Mouse (Mus musculus): ENCODE measurements around the gene Atat1.

Gene Atat1

DNA sequence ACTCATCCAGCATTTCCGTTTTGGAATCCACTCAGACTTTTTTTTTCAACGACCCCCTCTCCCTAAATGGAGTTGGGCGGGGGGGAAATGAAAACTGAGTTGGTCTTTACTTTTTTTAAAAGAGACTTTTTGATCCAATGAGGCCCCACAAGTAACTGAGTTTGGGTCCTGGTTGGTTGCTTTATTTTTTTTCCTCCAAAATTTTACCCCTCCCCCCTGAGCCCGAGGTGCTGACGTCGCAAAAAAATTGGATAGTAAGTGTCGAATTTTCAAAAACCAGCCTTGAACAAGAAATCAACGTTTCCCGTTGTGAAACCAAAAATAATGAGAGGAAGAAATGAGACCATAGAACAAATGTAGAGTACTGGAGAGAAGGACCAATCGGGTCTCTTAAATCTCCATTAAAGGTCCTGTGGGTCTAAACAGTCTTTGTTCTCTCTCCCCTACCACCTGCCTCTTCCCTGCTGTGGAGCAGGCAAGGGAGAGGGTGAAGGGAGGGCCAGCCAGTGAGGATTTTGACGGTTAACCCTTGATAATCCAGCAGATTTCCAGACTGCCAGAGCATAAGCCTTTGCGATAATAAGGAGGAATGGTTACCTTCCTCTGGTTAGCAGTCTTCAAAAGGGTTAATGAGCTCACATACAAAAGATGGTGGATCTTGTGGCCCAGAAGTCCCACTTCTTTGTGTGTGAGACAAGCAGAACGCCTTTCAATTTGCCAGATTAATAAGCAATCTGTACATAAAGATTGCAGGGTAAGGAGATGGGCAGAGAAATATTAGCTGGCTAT, 7.8 kb upstream of the Atat1 start:
- peak; percentile 94 for DNase-seq (ENCODE audit: low read depth, low spot score)

DNA sequence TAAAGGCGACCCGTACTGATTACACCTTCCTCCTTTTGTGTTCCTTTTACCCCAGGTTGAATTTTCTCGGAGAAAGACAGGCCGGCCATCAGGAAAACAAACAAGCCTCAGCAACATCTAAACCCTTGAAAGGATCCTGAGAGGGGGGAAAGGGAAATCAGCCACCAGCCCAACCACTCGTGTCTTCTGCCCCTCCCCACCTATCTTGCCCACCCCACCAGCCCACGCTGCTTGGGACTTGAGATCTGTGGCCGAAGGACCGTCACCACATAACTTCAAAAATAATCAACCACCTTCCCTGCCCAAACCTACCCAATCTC, 7.2 kb upstream of the Atat1 start:
- DNase-seq (ENCODE audit: low read depth, low spot score), result peak; percentile 48

DNA sequence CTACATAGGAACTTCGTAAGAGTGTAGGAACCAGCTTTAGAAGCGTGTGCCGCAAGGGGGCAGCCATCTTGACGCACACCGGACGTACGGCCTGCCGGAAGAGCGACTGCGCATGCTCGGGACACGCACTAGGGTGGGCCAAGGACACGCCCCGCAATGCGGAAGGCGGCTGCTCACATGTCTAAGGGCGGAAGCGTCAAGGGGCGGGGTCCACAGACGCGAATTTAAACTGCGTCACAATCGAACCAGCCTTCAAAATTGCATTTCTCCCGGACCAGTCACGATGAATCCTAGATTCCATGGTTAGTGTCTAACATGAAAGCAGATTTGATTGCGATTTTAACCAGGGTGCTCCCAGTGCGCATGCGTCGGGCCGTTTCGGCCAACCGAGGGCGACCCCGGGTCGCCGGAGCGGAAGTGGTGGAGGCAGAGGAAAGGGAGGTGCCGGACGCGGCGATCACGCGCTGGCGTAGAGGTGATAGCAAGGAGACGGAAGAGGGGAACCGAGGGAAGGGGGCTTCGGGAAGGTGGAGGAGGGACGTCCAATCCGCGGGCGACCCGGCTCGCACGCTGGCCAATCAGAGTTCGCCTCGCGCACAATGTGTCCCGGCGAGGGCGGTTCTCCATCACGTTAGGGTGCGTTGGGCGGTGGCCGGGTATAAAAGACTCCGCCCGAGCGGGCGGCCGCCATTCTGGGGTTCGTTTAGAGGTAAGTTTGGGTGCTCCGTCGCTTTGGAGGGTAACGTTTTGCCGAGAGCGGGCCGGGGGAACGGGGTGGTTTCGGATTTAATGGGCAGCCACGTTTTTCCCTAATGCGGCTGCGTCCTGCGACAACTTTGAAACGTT, 6.6 kb upstream of the Atat1 start, which contains the start of the genes Mrps18b and Ppp1r10:
TSS of gene Mrps18b (minus strand) at position 93 of the 846 bp plus-strand sequence.
TSS of gene Ppp1r10 (plus strand) at position 138 of the 846 bp plus-strand sequence.
- peak; percentile 100 for DNase-seq (ENCODE audit: low read depth, low spot score)

DNA sequence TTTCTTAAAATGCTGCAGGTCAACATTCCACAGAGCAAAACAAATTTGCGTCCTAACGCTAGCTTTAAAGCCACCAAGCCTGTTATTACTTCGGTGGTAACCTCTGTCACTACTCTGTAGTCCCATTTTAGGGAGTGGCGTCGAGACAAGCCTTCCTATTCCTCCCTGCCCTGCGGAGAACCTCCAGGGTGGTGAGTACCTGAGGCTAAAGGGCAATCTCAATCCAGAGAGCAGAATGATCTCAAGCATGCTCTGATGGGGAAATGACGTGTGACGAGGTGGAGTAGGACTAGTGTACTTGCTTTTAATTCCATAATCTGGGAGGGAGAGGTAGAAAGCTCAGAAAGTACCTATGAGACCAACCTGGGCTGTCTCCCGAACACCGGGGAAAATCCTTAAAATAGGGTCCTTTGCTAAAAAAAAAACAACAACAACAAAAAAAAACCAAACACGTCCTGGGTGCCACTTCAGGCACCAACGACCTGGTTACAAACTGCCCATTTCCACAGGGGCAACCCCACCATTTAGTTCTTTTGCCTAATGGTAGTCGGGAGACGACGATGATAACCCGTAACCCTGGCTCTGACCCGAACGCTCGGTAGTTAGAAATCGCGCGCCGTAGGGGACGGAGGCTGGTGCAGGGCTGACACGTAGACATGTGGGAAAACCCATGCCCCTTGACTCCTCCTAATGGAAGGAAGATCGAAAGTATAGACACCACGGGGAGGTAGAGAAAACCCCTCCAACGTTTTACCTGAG, 5.8 kb upstream of the Atat1 start:
- peak; percentile 35 for DNase-seq (ENCODE audit: low read depth, low spot score)

DNA sequence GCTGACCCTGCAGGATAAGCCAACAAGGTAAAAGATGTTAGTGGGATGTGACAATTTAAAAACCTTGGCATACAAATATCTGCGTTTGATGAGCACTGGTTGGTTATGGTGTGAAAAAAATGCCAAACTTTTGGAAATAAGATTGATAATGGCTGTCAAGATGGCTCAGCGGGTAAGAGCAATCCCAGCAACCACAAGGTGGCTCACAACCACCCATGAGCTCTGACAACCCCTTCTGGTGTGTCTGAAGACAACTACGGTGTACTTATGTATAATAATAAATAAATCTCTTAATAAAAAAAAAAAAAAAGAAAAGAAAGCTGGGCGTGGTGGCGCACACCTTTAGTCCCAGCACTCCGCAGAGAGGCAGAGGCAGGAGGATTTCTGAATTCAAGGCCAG, 5.1 kb upstream of the Atat1 start:
- no peak for DNase-seq (ENCODE audit: low read depth, low spot score)

DNA sequence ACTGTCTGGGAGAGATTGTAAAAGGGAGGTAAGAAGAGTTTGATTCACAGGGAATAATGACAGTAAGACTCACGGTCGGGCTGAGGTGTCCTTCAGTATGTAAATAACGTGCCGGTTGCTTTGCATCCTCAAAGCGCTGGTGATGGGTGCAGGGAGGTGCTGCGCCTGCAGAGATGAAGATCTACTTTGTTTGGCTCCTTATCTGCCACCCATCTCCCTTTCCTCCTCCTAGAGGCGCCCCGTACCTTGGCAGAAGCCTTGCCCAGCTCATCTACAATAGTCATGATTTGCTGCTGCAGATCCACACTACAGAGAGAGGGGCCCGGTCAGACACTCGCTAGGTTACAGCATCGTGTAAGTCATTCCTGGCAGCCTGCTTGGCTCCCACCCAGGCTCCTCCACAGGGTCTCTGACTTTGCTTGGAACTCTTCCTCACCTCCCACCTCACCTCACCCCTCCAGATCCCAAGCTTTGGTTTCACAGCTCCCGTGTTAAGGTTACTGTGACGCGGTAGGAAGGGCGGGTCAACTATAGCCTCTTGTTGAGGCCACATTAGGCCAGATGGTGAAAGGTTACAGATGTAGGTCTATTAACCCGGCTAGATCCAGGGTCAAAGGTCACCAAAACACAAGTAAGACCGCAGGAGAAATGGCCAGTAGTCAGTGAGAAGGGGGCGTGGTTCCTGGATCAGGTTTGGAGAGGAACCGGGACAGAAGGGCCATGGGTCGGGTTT, 523 bp downstream of the Atat1 start:
- DNase-seq (ENCODE audit: low read depth, low spot score), result no peak

DNA sequence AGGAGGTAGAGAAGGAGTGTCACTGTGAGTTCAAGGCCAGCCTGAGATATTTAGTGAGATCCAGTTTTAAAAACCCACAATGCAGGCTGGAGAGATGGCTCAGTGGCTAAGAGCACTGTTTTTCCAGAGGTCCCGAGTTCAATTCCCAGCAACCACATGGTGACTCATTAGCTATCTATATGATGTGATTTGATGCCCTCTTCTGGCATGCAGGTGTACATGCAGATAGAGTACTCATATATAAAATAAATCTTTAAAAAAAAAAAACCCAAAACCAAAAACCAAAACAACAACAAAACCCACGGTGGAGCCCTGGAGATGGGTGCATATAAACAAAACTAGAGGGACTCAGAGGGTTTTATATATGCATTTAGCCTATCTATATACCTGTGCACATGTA, 2.3 kb downstream of the Atat1 start:
- no peak for DNase-seq (ENCODE audit: low read depth, low spot score)

DNA sequence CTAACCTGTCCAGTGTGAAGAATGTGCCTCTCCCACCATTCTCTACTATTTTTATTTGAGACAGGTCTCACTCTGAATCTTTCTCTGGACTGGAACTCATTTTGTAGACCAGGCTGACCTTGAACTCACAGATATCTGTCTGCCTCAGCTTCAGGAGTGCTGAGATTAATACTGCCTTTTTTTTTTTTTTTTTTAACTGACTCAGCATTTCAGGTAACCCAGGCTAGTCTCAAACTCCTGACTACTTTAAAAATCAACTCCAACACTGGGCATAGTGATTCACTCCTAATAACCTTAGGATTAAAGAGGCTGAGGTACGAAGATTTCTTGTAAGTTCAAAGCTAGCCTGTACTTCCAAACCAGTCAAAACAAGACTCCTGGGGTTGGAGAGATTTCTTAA, 4.3 kb downstream of the Atat1 start:
- DNase-seq (ENCODE audit: low read depth, low spot score), result no peak

DNA sequence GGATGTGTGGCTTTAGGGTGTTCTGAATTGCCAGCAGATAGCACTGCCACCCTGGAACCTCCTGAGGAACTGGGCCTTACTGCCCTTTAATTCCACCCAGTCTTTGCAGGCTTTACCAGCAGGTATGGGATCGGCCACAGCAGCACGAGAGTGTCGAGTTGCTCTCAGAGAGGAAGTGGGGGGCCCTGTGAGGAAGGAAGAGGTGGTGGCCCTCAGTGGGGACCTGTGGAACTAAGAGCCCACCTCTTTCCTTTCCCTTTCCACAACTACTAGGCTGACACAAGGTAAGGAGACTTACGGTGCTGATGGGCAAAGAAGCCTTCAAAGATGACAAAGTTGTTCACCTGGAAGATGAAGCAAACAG, 5.9 kb downstream of the Atat1 start:
- DNase-seq (ENCODE audit: low read depth, low spot score), result no peak

DNA sequence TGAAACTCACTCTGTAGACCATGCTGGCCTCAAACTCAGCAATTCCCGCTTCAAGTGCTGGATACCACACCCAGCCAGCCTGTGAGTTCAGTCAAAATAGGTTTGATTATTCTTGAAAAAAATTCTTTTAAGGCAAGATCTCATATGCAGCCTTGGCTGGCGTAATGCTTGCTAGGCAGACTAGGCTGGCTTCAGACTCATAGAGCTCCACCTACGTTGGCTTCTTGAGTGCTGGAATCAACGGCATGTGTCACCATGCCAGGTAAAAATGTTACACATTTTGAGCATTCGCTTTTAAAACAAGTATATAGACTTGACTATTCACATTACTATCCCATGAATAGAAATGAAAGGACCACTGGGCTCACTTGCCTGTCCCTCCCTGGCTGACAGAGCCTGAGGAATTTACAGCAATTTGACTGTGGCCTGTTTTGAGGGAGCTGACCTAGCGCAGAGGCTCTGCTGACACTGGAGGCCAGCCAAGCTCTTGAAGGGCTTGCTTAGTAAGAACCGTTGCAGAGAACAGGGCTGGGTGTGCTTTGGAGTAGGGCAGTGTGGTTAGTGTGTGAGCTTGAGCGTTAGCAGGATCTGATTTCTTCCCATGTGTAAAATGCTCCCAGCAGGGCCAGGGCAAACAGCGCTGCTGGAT, 6.4 kb downstream of the Atat1 start:
- DNase-seq (ENCODE audit: low read depth, low spot score), result peak; percentile 53

DNA sequence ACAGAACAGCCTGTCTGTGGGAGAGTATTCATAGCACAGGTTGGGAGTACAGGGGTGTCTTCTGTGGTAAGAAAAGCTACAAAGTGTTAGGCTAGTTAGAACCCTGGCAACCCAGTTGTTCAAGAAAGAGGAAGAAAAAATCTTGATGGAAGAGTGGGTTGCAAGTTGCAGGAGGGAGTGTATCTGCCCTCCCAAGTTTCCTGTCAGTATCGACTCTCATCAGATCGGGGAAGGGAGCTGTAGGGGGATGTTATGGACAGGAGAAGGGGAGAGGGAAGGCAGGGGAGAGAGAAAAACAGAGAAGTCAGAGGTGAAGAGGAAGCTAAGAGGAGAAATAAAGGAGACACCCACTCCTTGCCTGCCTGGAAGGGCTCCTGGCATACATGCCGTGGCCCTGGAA, 9.2 kb downstream of the Atat1 start:
- DNase-seq (ENCODE audit: low read depth, low spot score), result peak; percentile 35

DNA sequence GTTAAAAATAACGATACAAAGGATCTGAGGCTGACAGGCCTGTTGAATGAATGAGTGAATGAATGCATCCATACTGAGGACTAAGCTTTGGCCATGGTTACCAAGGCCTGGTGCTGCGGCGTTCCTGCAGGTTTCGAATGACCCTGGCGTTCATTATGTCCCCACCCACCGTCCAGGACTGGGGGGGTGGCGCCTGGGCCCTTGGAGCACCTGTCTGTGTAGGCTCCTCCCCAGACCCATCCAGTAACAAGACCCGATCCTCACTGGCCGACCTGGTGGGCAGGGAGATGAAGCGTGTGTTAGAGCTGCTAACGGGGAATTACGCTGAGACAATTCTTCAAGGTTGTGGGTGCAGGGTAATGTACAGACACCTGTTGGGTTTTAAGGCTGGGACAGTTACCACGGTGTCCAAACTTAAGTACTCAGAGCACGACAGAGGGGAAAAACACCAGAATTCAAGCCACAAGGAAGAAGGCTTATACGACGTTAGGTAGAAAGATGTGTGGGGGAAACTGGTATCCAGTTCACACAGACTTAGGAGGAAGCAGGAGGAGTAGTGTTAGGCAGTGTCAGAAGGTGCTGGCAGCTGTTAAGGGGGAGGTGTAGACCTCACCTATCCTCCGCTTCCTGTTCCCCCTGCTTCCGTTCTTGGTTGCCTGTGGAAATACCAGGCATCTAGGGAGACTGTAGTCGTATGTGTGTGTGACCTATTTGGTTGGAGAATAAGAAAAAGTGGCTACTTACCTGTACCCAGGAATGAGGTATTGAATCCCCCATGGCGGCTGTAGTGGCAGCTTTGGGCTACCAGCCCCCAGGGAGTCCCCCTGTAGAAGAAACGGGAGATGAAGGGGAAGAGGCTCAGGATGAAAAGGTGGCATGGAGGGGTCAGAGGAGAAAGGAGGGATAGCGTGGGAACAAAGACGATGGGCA, 12.0 kb downstream of the Atat1 start:
- peak; percentile 49 for DNase-seq (ENCODE audit: low read depth, low spot score)

DNA sequence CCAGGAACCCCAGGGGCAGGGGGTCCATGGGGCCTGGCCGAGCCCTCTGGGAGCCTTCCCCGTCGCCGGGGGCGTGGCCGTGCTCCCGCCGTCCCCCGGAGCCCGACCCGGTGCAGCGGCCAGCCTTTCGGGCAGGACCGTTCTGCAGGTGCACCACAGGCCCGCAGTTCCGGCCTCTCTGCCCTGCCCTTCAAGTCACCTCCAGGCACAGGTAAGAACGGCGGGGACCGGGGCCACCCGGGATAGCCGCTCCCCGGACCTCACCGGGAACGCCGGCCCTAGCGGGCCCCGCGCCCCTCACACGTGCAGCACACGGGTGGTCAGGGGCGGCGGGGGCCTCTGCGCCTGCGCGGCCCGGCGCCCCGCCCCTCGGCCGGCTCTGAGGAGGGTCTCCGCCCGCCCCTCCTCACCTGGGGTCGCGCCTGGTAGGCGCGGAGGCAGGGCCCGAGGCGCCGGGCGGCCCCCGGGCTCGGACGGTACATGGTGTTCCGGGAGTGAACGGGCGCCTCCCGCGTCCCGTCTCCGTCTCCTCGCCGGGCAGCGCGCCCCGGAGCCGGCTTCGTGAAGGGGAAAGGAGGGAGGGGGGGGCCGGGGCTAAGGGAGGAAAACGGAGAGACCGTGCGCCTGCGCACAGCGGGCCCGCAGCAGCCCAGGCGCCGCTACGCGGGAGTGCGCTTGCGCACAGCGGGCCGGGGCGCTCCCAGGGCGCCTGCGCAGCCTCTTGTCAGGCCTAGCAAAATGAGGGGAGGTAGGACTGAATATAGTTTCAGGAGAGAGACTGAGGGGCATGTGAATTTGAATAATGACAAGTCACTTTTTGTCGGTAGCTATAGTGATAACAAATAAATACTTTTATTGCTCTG, 12.9 kb downstream of the Atat1 start, which contains the start of gene 2310061I04Rik:
TSS of gene 2310061I04Rik (minus strand) at position 651 of the 863 bp plus-strand sequence.
- peak; percentile 96 for DNase-seq (ENCODE audit: low read depth, low spot score)

DNA sequence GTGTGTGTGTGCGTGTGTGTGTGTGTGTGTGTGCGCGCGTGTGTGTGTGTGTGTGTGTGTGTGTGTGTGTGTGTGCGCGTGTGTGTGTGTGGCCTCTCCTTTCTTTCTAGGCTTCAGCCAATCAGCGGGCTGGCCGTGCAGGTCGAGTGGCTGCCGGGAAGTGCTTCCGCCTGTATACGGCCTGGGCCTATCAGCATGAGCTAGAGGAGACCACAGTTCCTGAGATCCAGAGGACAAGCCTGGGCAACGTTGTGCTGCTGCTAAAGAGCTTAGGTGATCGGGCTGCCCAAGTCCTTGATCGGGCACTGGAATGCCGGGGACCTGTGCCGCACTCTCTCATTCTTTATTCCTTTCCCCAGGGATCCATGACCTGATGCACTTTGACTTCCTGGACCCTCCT, 22.1 kb downstream of the Atat1 start:
- no peak for DNase-seq (ENCODE audit: low read depth, low spot score)

DNA sequence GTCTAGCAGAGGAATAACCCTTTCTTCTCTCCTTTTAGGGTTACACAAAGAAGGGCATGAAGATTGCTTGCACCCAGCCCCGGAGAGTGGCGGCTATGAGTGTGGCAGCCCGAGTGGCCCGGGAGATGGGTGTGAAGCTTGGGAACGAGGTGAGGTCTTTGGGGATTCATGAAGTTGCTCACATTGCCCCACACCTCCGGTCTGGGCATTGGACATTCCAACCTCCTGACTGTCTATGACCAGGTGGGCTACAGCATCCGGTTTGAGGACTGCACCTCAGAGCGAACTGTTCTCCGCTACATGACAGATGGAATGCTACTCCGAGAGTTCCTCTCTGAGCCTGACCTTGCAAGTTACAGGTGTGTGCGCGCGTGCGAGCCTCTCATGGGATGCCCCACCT, 26.1 kb downstream of the Atat1 start:
- no peak for DNase-seq (ENCODE audit: low read depth, low spot score)

DNA sequence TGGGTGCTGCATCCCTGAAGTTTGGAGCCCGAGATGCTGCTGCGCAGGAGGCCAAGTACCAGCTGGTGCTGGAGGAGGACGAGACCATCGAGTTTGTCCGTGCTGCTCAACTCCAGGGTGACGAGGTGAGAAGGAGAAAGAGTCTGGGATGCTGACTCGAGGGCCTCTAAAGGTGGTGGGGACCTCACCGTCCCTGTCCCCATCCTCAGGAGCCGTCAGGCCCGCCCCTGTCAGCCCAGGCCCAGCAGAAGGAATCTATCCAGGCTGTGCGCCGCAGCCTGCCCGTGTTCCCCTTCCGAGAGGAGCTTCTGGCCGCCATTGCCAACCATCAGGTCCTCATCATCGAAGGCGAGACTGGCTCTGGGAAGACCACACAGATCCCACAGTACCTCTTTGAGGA, 27.0 kb downstream of the Atat1 start:
- no peak for DNase-seq (ENCODE audit: low read depth, low spot score)

DNA sequence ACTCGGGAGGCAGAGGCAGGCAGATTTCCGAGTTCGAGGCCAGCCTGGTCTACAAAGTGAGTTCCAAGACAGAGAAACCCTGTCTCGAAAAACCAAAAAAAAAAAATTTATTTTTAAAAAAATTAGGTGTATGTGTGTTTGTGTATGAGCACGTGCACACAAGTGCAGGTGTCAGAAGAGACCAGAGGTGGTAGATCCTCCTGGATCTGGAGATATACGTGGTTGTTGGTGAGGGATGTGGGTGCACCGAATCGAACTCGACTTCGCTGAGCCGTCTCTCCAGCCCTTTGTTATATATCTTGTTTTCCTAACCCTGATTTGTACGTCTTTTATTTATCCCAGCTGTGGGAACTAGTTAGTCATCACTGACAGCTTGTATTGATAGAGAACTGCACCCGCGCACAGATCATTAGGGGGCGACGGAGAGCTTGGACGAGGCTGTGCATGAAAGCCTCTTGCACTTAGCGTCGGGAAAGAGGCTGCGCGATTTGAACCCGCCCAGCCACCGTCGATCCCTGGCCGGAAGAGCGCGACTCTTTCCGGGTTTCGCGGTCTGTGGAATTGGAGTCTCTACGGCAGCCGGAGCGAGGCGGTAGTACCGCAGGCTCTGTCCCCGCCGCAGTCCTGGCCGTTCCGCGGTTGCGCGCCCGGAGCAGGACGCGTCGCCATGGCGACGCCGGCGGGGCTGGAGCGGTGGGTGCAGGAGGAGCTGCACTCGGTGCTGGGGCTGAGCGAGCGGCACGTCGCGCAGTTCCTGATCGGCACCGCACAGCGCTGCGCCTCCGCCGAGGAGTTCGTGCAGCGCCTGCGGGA, 30.4 kb downstream of the Atat1 start, which contains the start of gene Dhx16:
TSS of gene Dhx16 (plus strand) at position 575 of the 813 bp plus-strand sequence.
- peak; percentile 99 for DNase-seq (ENCODE audit: low read depth, low spot score)

DNA sequence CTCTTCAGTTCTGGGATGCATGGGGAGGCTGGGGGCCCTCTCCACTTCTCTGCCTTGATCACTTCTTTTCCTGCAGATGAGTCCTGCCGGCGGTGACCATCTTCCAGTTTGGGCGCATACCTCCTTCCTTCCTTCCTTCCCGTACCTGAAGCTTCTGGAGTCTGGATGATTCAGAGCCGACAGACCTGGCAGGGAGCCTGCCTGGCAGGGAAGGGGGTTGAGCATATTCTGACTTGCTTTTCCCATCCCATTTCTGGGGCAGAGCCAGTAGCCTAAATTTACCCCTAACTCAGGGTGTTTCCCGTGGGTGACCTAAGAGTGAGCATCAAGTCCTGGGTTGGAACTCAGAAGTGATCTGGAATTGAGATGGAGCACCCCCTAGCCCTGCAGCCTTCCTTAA, 35.2 kb downstream of the Atat1 start:
- DNase-seq (ENCODE audit: low read depth, low spot score), result peak; percentile 82

Measured in brain, adult 2 months (tissue).